Mouse (Mus musculus) ES-Bruce4 (cell line): Measurements from ENCODE around the gene Cd82. TPM values are rescaled to one million over a fixed set of nuclear protein-coding genes. Genes with fewer than 3 reads are reported as not detected.

Experiments
- H3K27ac ChIP-seq: 2 replicates; pipeline ENCODE4 v1.5.1; 2012; ENCODE audit warnings: low read length, inconsistent platforms; ENCODE audit not compliant: insufficient read depth
- H3K27me3 ChIP-seq: 2 replicates; pipeline ENCODE4 v1.6.1; 2012; ENCODE audit warnings: mild to moderate bottlenecking, low read length, inconsistent platforms; ENCODE audit not compliant: control insufficient read depth, poor library complexity, insufficient read depth, severe bottlenecking
- H3K36me3 ChIP-seq: 2 replicates; pipeline ENCODE4 v1.6.1; 2012; ENCODE audit warnings: inconsistent platforms, mild to moderate bottlenecking, low read length, moderate library complexity; ENCODE audit not compliant: control insufficient read depth, poor library complexity, insufficient read depth, severe bottlenecking
- H3K4me1 ChIP-seq: one replicate; pipeline ENCODE4 v1.8.1; 2011; ENCODE audit warnings: low read length; ENCODE audit not compliant: control insufficient read depth, insufficient read depth
- H3K4me3 ChIP-seq: 2 replicates; pipeline ENCODE4 v1.5.1; 2011; ENCODE audit warnings: low read depth, mild to moderate bottlenecking, low read length
- H3K9ac ChIP-seq: 2 replicates; pipeline ENCODE4 v1.6.1; 2012; ENCODE audit warnings: low read depth, mild to moderate bottlenecking, inconsistent platforms; ENCODE audit not compliant: poor library complexity, severe bottlenecking
- H3K9me3 ChIP-seq: replicated peaks from 2 replicates; pipeline ENCODE4 v1.6.1; 2012; ENCODE audit warnings: mild to moderate bottlenecking, low read length, inconsistent platforms; ENCODE audit not compliant: control insufficient read depth, poor library complexity, insufficient read depth, severe bottlenecking
- CTCF ChIP-seq: IDR thresholded peaks from one replicate; pipeline ENCODE4 v1.8.1; 2011; ENCODE audit warnings: low read depth, low read length
- EP300 ChIP-seq: IDR thresholded peaks from 2 replicates; pipeline ENCODE4 v1.6.1; 2011; ENCODE audit warnings: low read depth, low read length; ENCODE audit not compliant: insufficient read depth
- POLR2A ChIP-seq: IDR thresholded peaks from one replicate; pipeline ENCODE4 v1.8.1; 2011; ENCODE audit warnings: low read length; ENCODE audit not compliant: insufficient read depth
- polyA plus RNA-seq: library from polyadenylated mRNA; stranded (reverse); fragments of >200 nt; gene quantifications from 2 replicates; pipeline ENCODE4 v1.2.4, GENCODE M21; 2011; ENCODE audit warnings: low read depth; ENCODE audit not compliant: missing spikeins, insufficient read depth, insufficient read length

Cd82 gene
- polyA plus RNA-seq, 1 experiment = 4.2 TPM

GRCm38 (mm10) chr2:93427000-93427715 is 35.8 kb downstream of the Cd82 start:
- H3K9ac ChIP-seq = no peak overlapping the region

GRCm38 (mm10) chr2:93425810-93426209 is 37.1 kb downstream of the Cd82 start:
- Histone ChIP-seq H3K4me3 (no peak overlapping the region), H3K9me3 (no peaks in the 10 kb centered on the region), H3K27me3 (no peaks in the 10 kb centered on the region), H3K36me3 (no peaks in the 10 kb centered on the region), H3K9ac (no peak overlapping the region), H3K27ac (no peak overlapping the region), H3K4me1 (no peaks in the 10 kb centered on the region)
- TF ChIP-seq EP300 = no peak
- TF ChIP-seq POLR2A = no peak
- TF ChIP-seq CTCF = no peak

More at GRCm38 (mm10) chr2:93427000-93427715, 35.8 kb downstream of the Cd82 start:
- Histone ChIP-seq H3K9me3 (no peaks in the 10 kb centered on the region), H3K4me1 (no peaks in the 10 kb centered on the region), H3K27me3 (no peaks in the 10 kb centered on the region), H3K4me3 (no peak overlapping the region), H3K36me3 (no peaks in the 10 kb centered on the region), H3K27ac (no peak overlapping the region)
- TF ChIP-seq POLR2A (no peak), EP300 (no peak), CTCF (no peak)

- Histone ChIP-seq H3K4me3 (no peak overlapping the region), H3K4me1 (no peaks in the 10 kb centered on the region), H3K9me3 (no peaks in the 10 kb centered on the region), H3K27me3 (no peaks in the 10 kb centered on the region), H3K27ac (no peak overlapping the region), H3K9ac (no peak overlapping the region), H3K36me3 (no peaks in the 10 kb centered on the region)
- no peak for TF ChIP-seq EP300
- no peak for TF ChIP-seq CTCF
- TF ChIP-seq POLR2A = no peak
Observed at GRCm38 (mm10) chr2:93424307-93424984, 38.5 kb downstream of the Cd82 start.

GRCm38 (mm10) chr2:93421320-93421719 is 41.6 kb downstream of the Cd82 start:
- no peaks in the 10 kb centered on the region for H3K9me3 ChIP-seq
- no peak overlapping the region for H3K4me3 ChIP-seq
- H3K27me3 ChIP-seq = no peaks in the 10 kb centered on the region
- H3K4me1 ChIP-seq = no peaks in the 10 kb centered on the region
- no peak overlapping the region for H3K9ac ChIP-seq
- no peaks in the 10 kb centered on the region for H3K36me3 ChIP-seq
- TF ChIP-seq CTCF (peak; percentile 83), EP300 (no peak)
- H3K27ac ChIP-seq = no peak overlapping the region

GRCm38 (mm10) chr2:93419971-93420370 is 43.0 kb downstream of the Cd82 start:
- Histone ChIP-seq H3K9me3 (no peaks in the 10 kb centered on the region), H3K9ac (no peak overlapping the region), H3K27me3 (no peaks in the 10 kb centered on the region), H3K27ac (no peak overlapping the region), H3K4me3 (no peak overlapping the region), H3K4me1 (no peaks in the 10 kb centered on the region), H3K36me3 (no peaks in the 10 kb centered on the region)
- no peak for TF ChIP-seq POLR2A
- no peak for TF ChIP-seq EP300
- no peak for TF ChIP-seq CTCF

- Histone ChIP-seq H3K36me3 (no peaks in the 10 kb centered on the region), H3K4me1 (no peaks in the 10 kb centered on the region), H3K4me3 (no peak overlapping the region), H3K27ac (no peak overlapping the region), H3K9me3 (no peaks in the 10 kb centered on the region), H3K9ac (no peak overlapping the region), H3K27me3 (no peaks in the 10 kb centered on the region)
- TF ChIP-seq CTCF = peak; percentile 84
- TF ChIP-seq POLR2A = no peak
Observed at GRCm38 (mm10) chr2:93418396-93418795, 44.5 kb downstream of the Cd82 start.
